Mouse (Mus musculus): Measurements from ENCODE around the gene Arhgap15. TPM values are rescaled to one million over a fixed set of nuclear protein-coding genes. Genes with fewer than 3 reads are reported as not detected.
A peak's percentile ranks its signal among the peaks of the same experiment; 100 is the strongest.

Gene Arhgap15
- polyA plus RNA-seq, 1 experiment from 2014 or later, result 6.0 TPM

GRCm38 (mm10) chr2:44309124-44309523 lies 560.5 kb downstream of the Arhgap15 start:
- ATAC-seq (ENCODE audit: insufficient read depth), result no peak
- H3K36me3 ChIP-seq (replicated peaks), result no peaks in the 10 kb centered on the region
- WGBS (ENCODE audit: insufficient replicate concordance), result 75% methylated on average over 3 of the region's 3 CpGs

DNA sequence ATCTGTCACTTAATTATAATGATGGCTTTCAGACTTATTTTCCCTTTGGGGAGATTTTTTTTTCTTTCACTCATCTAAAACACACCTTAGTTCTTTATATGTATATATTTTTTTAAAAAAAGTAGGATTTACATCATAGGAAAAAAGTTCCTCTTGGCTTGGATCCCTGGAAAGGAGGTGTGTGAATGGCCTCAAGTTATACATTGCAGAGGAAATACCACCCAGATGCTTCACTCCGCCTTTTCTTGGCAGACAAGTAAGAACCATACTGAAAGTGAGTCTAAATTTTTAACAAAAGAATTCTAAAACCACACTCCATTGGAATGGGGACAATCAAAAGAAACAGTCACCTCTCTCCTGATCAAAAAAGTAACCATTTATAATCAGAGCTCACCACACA lies 560.9 kb downstream of the Arhgap15 start:
- H3K27ac ChIP-seq (replicated peaks), result no peak overlapping the region
- no peak overlapping the region for H3K4me2 ChIP-seq
- H3K4me3 ChIP-seq (replicated peaks), result no peak overlapping the region
- H3K27me3 ChIP-seq, result no peaks in the 10 kb centered on the region
- peaks cover 10% of the 10 kb centered on the region; the same call in 1 of the 2 replicates for H3K4me1 ChIP-seq (replicated peaks)
- no peak overlapping the region for H3K9ac ChIP-seq
- 68% methylated on average over 1 of the region's 1 CpGs for WGBS (ENCODE audit: insufficient replicate concordance)
- no peak for ATAC-seq (ENCODE audit: insufficient read depth)
- no peaks in the 10 kb centered on the region for H3K9me3 ChIP-seq (replicated peaks)
- H3K36me3 ChIP-seq (replicated peaks), result no peaks in the 10 kb centered on the region

More at GRCm38 (mm10) chr2:44309124-44309523, 560.5 kb downstream of the Arhgap15 start:
- no peak overlapping the region for H3K4me2 ChIP-seq
- H3K9me3 ChIP-seq (replicated peaks), result no peaks in the 10 kb centered on the region
- peaks cover 10% of the 10 kb centered on the region; the same call in 1 of the 2 replicates for H3K4me1 ChIP-seq (replicated peaks)
- H3K27me3 ChIP-seq, result no peaks in the 10 kb centered on the region
- no peak overlapping the region for H3K9ac ChIP-seq
- H3K27ac ChIP-seq (replicated peaks), result no peak overlapping the region
- H3K4me3 ChIP-seq (replicated peaks), result no peak overlapping the region

DNA sequence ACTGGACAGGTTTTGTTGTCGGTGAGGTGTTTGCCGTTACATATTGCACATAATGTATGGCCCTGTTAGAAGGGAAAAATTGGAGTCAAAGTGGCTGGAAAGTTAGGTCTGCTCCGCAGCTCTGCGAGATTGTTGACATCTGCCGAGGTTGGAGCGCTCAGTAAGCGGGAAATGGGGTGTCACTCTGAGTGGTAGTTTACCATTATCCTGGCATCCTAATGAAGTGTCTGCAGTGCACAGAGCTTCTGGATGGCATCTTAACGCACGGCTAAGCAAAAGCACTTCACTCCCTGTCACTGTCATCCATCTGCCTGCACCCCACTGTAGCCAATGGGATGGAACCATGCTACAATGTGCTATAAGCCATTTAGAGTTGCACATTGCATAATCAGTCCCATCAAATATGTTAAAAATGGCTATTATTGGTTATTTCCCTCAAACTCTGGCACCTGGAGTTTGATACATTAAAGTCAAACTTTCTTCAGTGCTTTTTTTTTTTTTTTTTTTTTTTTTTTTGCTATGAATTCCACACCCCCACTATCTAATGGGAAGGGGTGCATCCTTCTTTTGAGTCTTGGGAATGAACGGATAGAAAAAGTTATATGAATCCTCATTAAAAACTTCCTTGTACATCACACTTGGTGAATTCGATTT lies 561.6 kb downstream of the Arhgap15 start:
- H3K36me3 ChIP-seq (replicated peaks), result no peaks in the 10 kb centered on the region
- no peak overlapping the region for H3K27ac ChIP-seq (replicated peaks)
- no peak overlapping the region for H3K9ac ChIP-seq
- WGBS (ENCODE audit: insufficient replicate concordance), result 84% methylated on average over 11 of the region's 11 CpGs
- H3K27me3 ChIP-seq, result no peaks in the 10 kb centered on the region
- H3K4me2 ChIP-seq, result no peak overlapping the region
- H3K4me1 ChIP-seq (replicated peaks), result peaks cover 10% of the 10 kb centered on the region; the same call in 1 of the 2 replicates
- H3K4me3 ChIP-seq (replicated peaks), result no peak overlapping the region
- no peak for ATAC-seq (ENCODE audit: insufficient read depth)
- no peaks in the 10 kb centered on the region for H3K9me3 ChIP-seq (replicated peaks)

GRCm38 (mm10) chr2:44311216-44311615 lies 562.6 kb downstream of the Arhgap15 start:
- Histone ChIP-seq H3K9ac (no peak overlapping the region), H3K4me2 (no peak overlapping the region), H3K27ac (replicated peaks) (no peak overlapping the region), H3K27me3 (no peaks in the 10 kb centered on the region), H3K4me1 (replicated peaks) (peaks cover 10% of the 10 kb centered on the region; the same call in 1 of the 2 replicates), H3K4me3 (replicated peaks) (no peak overlapping the region), H3K36me3 (replicated peaks) (no peaks in the 10 kb centered on the region), H3K9me3 (replicated peaks) (no peaks in the 10 kb centered on the region)
- 51% methylated on average over 10 of the region's 10 CpGs for WGBS (ENCODE audit: insufficient replicate concordance)
- no peak for ATAC-seq (ENCODE audit: insufficient read depth)

DNA sequence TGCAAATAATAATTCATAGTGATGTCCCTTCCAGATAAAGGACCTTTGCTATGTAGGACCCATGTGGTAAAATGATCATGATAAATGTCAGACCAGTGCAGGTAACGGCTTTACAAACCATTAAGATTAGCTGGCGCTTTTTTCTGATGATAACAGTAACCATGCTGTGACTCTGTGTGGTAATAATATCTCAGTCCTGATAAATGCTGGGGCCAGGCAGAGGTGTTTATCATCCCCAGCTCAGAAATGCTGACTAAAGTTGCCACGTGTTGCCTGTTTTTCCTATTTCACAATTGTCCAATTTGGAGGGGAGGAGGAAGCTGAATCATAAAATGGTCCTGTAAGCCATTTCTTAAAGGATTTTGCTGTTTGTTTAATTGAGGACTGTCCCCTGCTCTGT lies 564.9 kb downstream of the Arhgap15 start:
- Histone ChIP-seq H3K4me2 (no peak overlapping the region), H3K9me3 (replicated peaks) (no peaks in the 10 kb centered on the region), H3K27me3 (no peaks in the 10 kb centered on the region), H3K4me3 (replicated peaks) (no peak overlapping the region), H3K36me3 (replicated peaks) (no peaks in the 10 kb centered on the region), H3K4me1 (replicated peaks) (peaks cover 10% of the 10 kb centered on the region; the same call in 1 of the 2 replicates), H3K27ac (replicated peaks) (0 out of 2 replicates have a peak overlapping the region, but pooled peaks have one; percentile 24), H3K9ac (no peak overlapping the region)
- WGBS (ENCODE audit: insufficient replicate concordance), result 12% methylated on average over 3 of the region's 3 CpGs
- peak; percentile 80 for ATAC-seq (ENCODE audit: insufficient read depth)

DNA sequence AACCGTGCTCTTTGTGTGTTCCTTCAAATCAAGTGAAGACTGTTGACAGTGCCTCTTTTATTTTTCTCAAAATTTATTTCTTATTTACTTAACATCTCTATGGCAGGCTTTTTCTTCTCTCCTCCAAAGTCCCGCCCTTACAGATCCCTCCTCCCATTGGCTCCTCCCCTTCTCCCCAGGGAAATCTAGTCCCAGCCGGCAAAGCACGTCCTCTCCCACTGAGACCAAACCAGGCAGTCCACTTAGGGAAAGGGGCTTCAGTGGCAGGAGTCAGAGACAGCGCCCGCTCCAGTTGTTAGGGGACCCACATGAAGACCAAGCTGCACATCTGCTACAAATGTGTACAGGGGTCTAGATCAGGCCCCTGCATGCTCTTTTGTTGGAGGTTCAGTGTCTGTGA lies 569.8 kb downstream of the Arhgap15 start:
- 68% methylated on average over 6 of the region's 6 CpGs for WGBS (ENCODE audit: insufficient replicate concordance)
- ATAC-seq (ENCODE audit: insufficient read depth), result no peak

DNA sequence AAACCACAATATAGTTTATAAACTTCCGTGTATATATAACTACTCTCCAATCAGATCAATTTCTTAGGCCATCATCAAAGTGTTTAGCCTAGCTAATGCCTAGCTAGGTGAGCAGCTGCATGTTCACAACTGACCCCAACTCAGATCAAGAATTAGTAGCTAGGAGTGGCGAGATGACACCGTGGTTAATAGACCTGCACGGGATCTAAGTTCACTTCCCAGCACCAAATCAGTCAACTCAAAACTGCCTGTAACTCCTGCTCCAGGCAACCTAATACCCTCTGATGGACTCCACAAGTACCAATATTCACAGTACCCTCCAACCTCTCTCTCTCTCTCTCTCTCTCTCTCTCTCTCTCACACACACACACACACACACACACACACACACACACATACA lies 570.9 kb downstream of the Arhgap15 start:
- Histone ChIP-seq H3K27ac (replicated peaks) (no peak overlapping the region), H3K36me3 (replicated peaks) (no peaks in the 10 kb centered on the region), H3K4me2 (no peak overlapping the region), H3K4me3 (replicated peaks) (no peak overlapping the region), H3K9ac (no peak overlapping the region), H3K9me3 (replicated peaks) (no peaks in the 10 kb centered on the region), H3K4me1 (replicated peaks) (no peaks in the 10 kb centered on the region), H3K27me3 (no peaks in the 10 kb centered on the region)
- no peak for ATAC-seq (ENCODE audit: insufficient read depth)
- WGBS (ENCODE audit: insufficient replicate concordance), result 72% methylated on average over 4 of the region's 4 CpGs

More for the DNA sequence above, 569.8 kb downstream of the Arhgap15 start:
- no peaks in the 10 kb centered on the region for H3K27me3 ChIP-seq
- no peak overlapping the region for H3K9ac ChIP-seq
- H3K27ac ChIP-seq (replicated peaks), result no peak overlapping the region
- H3K9me3 ChIP-seq (replicated peaks), result no peaks in the 10 kb centered on the region
- no peak overlapping the region for H3K4me3 ChIP-seq (replicated peaks)
- no peak overlapping the region for H3K4me2 ChIP-seq
- peaks cover 4% of the 10 kb centered on the region; the same call in 1 of the 2 replicates for H3K4me1 ChIP-seq (replicated peaks)
- H3K36me3 ChIP-seq (replicated peaks), result no peaks in the 10 kb centered on the region

DNA sequence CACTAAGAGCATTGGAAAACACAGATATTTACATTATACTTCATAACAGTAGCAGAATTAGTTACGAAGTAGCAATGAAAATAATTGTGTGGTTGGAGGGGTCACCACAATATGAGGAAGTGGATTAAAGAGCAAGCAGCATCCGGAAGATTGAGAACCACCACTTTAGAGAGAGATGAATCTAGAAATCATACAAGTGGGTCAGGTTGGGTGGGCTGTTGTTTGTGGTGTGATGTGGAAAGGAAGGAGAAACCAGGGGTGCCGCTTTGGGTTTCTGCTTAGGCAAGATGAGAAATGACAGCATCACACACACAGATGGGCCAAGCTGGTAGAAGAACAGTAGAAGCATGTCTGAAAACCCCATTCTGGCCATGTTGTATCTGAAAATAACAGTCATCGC lies 575.2 kb downstream of the Arhgap15 start:
- Histone ChIP-seq H3K27ac (replicated peaks) (no peak overlapping the region), H3K4me1 (replicated peaks) (no peaks in the 10 kb centered on the region)
- WGBS (ENCODE audit: insufficient replicate concordance), result 61% methylated on average over 4 of the region's 4 CpGs

DNA sequence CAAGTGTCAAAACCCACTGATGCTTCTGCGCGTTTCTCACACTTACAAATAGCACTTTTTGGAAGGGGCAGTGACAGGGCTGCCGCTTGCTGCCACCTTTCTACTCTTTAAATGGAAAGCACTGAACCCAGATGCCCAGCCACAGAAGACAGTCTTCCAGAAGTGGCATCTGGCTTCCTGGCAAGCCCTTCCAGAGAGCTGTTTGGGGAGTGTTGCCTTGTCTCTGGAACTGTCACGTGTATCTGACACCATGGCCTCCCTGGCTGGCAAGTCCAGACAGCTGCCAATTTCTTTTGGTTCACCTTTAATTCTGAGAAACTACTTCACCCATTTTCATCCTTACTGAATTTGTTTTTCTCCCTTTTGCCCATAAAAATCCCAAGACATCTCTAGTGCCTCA lies 584.7 kb downstream of the Arhgap15 start:
- Histone ChIP-seq H3K9me3 (replicated peaks) (no peaks in the 10 kb centered on the region), H3K4me2 (no peak overlapping the region), H3K4me1 (replicated peaks) (no peaks in the 10 kb centered on the region), H3K27me3 (no peaks in the 10 kb centered on the region), H3K4me3 (replicated peaks) (no peak overlapping the region), H3K27ac (replicated peaks) (no peak overlapping the region), H3K9ac (no peak overlapping the region), H3K36me3 (replicated peaks) (no peaks in the 10 kb centered on the region)
- 72% methylated on average over 4 of the region's 4 CpGs for WGBS (ENCODE audit: insufficient replicate concordance)
- ATAC-seq (ENCODE audit: insufficient read depth), result no peak

More for the DNA sequence above, 575.2 kb downstream of the Arhgap15 start:
- Histone ChIP-seq H3K4me2 (no peak overlapping the region), H3K4me3 (replicated peaks) (no peak overlapping the region), H3K9ac (no peak overlapping the region), H3K27me3 (no peaks in the 10 kb centered on the region), H3K36me3 (replicated peaks) (no peaks in the 10 kb centered on the region), H3K9me3 (replicated peaks) (no peaks in the 10 kb centered on the region)
- no peak for ATAC-seq (ENCODE audit: insufficient read depth)

GRCm38 (mm10) chr2:44334006-44334405 lies 585.4 kb downstream of the Arhgap15 start:
- Histone ChIP-seq H3K27ac (replicated peaks) (no peak overlapping the region), H3K9ac (no peak overlapping the region), H3K4me3 (replicated peaks) (no peak overlapping the region), H3K36me3 (replicated peaks) (no peaks in the 10 kb centered on the region), H3K27me3 (no peaks in the 10 kb centered on the region), H3K9me3 (replicated peaks) (no peaks in the 10 kb centered on the region), H3K4me1 (replicated peaks) (no peaks in the 10 kb centered on the region), H3K4me2 (no peak overlapping the region)
- 28% methylated on average over 3 of the region's 3 CpGs for WGBS (ENCODE audit: insufficient replicate concordance)
- ATAC-seq (ENCODE audit: insufficient read depth), result no peak

GRCm38 (mm10) chr2:44334517-44334916 lies 585.9 kb downstream of the Arhgap15 start:
- Histone ChIP-seq H3K4me2 (no peak overlapping the region), H3K9ac (no peak overlapping the region), H3K36me3 (replicated peaks) (no peaks in the 10 kb centered on the region), H3K27me3 (no peaks in the 10 kb centered on the region), H3K4me3 (replicated peaks) (no peak overlapping the region), H3K27ac (replicated peaks) (no peak overlapping the region), H3K9me3 (replicated peaks) (no peaks in the 10 kb centered on the region), H3K4me1 (replicated peaks) (no peaks in the 10 kb centered on the region)
- 38% methylated on average over 2 of the region's 2 CpGs for WGBS (ENCODE audit: insufficient replicate concordance)
- ATAC-seq (ENCODE audit: insufficient read depth), result no peak
